Mouse (Mus musculus): ENCODE measurements around the gene Kif9.

Kif9 gene

DNA sequence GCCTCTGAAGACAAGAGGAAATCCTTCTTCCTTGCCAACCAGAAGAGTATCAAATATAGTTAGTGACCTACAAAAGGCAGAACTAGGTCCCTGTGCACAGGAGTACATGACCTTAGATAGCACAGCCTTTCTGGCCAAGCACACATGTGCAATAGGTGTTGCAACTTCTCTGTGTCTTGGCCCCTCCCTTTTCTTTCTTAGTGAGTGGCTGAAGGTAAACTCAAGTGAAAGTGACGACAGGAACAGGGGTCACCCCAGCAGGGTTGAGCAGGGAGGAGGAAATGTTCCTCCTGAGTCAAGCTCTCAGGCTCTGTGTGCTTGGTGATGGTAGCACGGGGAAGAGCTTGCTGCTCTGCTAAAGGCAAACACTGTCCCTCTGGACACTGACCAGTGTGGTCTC, 49.0 kb downstream of the Kif9 start:
- no peak for DNase-seq (ENCODE audit: low read depth in 2 of 2, low spot score in 2 of 2)

DNA sequence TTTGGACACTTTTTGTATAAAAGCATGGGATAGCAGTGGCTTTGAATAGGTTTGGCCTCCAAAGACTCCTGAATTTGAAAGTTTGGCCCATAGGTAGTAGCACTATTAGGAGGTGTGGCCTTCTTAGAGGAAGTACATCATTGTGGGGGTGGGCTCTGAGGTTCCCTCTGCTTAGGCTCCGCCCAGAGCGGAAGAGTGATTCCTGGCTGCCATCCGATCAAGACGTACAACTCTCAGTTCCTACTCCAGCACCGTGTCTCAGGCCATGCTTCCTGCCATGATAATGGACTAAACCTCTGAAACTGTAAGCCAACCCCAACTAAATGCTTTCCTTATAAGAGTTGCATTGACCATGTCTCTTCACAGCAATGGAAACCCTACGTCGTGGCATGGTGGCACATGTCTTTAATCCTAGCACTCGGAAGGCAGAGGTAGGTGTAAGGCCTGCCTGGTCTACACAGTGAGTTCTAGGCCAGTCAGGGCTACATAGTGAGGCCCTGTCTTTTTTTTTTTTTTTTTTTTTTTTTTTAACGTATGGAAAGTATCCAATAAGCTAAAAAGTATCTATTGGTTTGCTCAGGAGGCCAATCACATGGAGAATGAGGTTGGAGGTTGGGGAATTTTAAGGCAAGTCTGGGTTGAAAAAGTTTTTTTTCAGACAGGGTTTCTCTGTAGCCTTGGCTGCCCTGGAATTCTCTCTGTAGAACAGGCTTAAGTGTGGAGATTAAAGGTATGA, 52.4 kb downstream of the Kif9 start:
- no peak for DNase-seq (ENCODE audit: low read depth in 2 of 2, low spot score in 2 of 2)

DNA sequence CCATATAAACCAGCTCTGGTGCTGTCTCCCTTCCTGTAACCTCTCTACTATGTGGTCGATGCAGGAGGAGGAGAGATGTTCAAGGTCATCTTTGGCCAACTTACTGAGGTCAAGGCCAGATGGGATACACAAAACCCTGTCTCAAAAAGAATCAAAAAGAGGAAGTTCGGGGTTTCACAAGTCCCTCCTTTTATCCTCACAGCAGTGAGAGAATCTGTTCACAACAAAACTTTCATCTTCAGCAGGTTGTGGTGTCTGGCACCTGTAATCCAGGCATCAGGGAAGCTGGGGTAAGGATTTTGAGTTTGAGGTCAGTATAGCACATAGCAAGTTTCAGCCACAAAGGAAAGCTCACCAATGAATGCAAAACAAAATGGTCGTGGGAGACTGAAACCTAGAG, 53.9 kb downstream of the Kif9 start:
- no peak for DNase-seq (ENCODE audit: low read depth in 2 of 2, low spot score in 2 of 2)

DNA sequence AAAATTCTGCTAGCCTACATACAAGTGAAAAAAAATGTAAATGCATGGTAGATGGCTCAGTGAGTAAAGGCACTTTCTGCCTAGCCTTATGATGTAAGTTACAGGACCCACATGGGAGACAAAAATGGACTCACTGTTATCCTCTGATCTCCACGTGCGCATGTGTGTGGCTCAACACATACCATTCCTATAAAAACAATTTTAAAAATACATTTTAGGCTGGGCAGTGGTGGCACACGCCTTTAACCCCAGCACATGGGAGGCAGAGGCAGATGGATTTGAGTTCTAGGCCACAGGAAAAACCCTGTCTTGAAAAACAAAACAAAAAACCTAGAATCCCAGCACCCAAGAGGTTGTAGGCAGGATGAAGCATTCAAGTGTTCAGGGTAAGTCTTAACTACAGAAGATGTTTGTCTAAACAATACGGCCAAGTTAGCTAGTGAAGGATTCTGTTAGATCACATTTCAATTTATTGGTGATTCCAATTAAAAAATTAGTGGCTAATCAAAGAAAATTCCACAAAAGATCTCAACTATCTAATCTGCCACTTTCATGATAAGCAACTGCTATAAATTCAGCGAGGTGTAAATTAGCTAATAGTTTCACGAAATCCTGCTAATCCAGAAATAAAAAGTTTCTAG, 54.5 kb downstream of the Kif9 start:
- DNase-seq (ENCODE audit: low read depth in 2 of 2, low spot score in 2 of 2): no peak

DNA sequence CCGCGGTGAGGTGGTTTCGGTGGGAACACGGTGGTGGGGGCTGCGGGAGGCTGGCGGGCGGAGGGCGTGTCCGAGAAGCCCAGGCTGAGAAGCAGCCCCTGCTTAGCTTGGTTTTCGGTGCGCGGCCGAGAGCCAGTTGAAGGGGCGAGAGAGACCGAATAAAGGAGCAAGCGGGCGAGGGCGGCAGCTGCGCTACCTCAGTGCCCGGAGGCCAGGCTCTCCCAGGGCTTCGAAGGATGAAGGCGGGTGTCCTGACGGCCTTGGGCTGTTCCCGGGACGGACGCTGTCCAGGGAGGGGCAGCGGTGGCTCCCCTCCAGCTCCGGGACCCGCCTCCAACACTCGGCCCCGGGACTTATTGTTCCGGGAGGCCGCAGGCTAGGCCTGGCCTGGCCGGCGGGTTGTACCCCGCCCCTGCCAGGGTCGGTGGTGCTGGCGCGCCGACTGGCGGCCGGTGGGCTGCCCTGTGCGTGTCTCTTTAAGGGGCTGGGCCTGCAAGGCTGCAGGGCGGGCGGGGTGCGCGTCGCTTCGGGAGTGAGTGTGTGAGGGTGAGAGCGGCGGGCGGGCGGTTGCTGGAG, 55.2 kb downstream of the Kif9 start:
- peak; percentile 84 for DNase-seq (ENCODE audit: low read depth in 2 of 2, low spot score in 2 of 2)

DNA sequence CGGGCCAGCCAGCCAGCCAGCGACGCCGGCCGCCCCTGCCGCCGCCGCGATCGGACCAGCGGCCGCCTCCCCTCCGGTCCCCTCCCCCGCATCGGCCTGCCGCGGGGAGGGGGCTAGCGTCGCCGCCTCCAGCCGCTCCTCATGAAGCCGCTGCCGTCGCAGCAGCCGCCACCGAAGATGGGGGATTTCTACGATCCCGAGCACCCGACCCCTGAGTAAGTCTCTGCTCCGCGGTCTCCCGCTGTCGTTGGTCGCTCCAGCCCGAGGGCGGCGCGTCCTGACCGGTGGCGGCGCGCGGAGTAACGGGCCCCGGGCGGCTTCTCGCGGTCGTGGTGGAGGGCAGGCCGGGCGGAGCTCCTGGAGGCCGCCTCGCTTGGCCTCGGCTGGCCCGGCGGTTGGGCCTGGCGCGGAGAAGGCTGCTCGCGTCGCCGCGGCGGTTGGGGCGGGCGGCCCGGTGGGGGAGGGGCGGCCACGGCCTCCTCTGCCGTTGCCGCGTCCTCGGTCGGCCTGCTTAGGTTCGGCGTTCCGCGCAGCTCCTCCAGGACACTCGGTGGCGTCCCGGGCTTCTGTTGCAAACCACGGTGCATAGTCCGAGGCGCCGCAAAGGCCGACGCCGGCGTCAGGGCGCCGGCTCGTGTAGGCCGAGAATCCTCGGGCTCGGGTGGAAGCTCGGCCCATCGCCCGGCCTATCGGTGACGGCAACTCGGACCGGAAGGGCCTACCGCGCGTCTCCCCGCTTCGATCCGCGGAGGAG, 56.0 kb downstream of the Kif9 start, which contains the start of gene Setd2:
Gene Setd2, plus strand, starts transcription at position 60 of the 754 bp plus-strand sequence.
- peak; percentile 59 to 64 for DNase-seq (ENCODE audit: low read depth in 2 of 2, low spot score in 2 of 2)

DNA sequence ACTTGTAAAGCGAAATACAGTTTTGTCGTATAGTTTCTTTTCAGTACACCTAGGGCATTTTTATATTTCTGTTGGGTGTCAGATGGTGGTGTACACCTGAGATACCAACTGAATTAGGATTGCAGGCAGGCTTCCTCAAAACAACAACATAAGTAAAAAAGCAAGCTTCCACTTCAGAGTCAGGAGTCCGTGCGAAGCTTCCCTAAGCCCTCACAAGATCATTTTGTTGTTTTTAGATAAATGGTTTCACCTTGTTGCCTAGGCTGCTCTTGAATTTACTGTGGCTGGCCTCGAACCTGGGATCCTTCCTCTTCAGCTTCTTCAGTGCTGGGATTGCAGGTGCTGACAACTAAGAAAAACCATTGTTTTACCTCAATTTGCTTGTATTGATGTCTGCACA, 56.9 kb downstream of the Kif9 start:
- DNase-seq (ENCODE audit: low read depth in 2 of 2, low spot score in 2 of 2): no peak

DNA sequence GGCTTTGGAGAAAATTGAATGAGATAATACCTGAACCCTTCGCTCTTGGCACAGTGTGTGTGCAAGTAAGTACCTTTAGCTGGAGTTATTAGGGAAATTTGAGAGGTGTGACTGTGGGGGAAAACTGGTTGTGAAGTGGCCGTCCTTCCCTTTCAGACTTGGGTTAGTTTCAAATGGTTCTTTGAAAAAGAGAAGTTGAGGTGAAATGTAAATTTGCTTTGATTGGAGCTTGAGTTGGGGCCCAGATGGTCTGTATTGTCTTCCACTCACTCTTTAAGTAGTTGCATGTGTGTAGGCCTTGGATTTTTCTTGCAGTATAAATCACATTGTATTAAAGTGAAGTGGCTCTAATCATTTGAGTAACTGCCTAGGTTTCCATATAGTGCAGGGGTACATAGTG, 58.4 kb downstream of the Kif9 start:
- DNase-seq (ENCODE audit: low read depth in 2 of 2, low spot score in 2 of 2): no peak

DNA sequence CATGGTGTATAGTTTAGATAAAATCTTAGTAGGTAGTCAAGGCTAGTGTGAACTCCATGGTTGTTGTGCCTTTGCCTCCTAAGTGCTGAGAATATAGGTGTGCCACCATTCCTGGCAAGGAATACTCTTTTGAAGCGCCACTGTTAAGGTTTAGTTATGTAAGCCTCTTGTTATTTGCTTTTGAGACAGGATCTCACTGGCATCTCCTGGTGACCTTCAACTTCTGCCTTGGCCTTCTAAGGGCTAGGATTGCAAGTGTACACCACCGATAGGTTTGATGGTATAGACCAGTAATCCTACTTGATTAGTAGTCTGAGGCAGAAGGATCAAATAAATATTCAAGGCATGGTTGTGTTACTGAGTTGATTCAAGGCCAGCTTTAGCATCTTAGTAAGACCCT, 59.9 kb downstream of the Kif9 start:
- no peak for DNase-seq (ENCODE audit: low read depth in 2 of 2, low spot score in 2 of 2)

DNA sequence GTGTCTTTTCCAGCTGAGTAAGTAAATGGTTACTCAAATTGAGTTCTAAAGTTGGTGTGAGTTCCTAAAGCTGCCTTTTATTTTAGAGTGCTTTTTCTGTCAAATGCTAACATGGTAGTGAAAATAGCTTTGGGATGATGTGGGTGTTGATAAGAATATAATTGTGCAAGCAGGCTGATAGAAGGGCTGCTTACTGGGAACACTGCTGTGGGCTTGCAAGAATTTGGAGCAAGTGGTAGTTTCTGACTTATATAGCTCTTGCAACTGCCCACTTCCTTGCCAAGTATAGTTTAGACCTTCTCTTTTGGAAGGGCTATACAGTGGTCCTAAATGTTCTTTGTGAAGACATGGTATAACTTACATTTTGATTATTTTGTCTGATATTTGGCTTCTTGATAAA, 61.8 kb downstream of the Kif9 start:
- DNase-seq (ENCODE audit: low read depth in 2 of 2, low spot score in 2 of 2): no peak

DNA sequence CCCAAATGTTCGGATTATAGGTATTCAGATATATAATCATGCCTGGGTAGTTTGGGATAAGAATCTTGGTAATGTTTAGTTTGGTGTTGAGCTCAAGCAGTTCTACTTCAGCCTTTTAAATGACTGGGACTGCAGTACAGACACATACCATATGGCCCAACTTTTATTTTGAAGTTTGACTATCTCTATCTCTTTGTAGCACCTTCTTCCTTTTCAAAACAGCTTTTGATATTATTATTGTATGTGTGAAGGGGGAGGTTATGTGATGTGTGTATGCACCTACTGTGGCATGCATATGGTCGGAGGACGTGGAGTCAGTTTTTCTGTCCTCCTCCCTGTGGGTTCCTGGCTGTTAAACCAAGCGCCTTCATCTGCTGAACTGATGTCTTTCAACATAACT, 65.2 kb downstream of the Kif9 start:
- DNase-seq (ENCODE audit: low read depth in 2 of 2, low spot score in 2 of 2): no peak

DNA sequence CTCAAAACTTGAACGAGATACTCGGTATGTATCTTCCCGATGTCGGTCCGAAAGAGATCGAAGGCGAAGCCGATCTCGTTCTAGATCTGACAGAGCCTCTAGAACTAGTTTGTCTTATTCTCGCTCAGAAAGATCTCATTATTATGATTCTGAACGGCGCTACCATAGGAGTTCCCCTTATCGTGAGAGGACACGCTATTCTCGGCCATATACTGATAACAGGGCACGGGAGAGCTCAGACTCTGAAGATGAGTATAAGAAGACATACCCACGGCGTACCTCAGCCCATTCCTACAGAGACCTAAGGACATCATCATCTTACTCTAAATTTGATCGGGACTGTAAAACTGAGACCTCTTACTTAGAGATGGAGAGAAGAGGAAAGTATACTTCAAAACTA, 71.5 kb downstream of the Kif9 start:
- no peak for DNase-seq (ENCODE audit: low read depth in 2 of 2, low spot score in 2 of 2)

DNA sequence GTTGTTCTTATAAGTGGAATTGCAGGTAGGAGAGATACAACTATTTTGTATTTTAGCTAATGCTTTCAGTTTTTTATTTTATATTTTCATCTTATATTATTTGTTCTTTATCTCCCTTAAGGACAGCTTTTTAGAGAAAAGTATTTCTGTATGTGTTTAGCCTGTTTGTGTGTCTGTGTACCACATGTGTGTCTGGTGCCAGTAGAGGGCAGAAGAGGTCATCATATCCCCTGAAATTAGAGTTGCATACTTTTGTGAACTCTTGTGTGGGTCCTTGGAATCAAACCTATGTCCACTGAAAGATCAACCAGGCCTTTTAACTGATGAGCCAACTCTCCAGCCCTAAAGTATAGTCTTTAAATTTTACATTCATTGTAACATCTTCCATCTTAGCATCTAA, 91.6 kb downstream of the Kif9 start:
- no peak for DNase-seq (ENCODE audit: low read depth in 2 of 2, low spot score in 2 of 2)
